9 mouse cellular contexts compared by ENCODE assay signal in the genomic region with DNA sequence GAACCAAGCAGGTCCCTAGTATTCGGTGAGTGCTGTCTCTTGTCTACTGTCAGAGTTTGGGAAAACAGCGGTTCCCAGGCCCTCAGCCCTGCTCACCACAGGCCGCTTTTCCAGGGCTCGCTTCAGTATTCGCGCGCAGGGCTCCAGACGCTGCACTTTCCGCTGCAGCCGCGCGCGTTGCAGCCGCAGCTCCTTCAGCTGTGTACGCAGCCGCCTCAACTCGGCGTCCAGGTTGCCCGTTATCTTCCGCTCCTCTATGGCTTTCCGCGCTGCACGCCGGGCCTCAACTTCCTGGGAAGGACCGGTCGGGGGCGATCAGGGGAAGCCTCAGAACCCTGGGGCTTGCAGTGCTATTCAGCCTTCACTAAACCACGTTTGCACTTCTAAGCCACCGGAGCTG. TPM values are rescaled to one million over a fixed set of nuclear protein-coding genes. Genes with fewer than 3 reads are reported as not detected.
DNase-seq lines count a peak whose midpoint lies in the region; ATAC-seq lines count a peak whose summit lies in the region.
"Had no signal": no experiment of that assay in that cellular context is flagged by ENCODE, and none has a peak within 500 bp of the region (broad histone marks: within the 10 kb centered on the region; RNA-seq: fewer than 3 reads in every experiment).

No protein-coding gene starts in this region.

- WGBS in forebrain, embryonic 11.5 days = 10% methylated on average over 29 of the region's 29 CpGs
- 11% methylated on average over 29 of the region's 29 CpGs for WGBS in limb, embryonic 10.5 days

- no peak overlapping the region for H3K9ac ChIP-seq in forebrain, embryonic 11.5 days (ENCODE audit: low read length)

- H3K4me2 ChIP-seq in forebrain, embryonic 11.5 days (ENCODE audit: low read depth, low read length, severe bottlenecking) = peak overlapping the region; percentile 35; the same call in 1 of the 2 replicates

- no peaks in the 10 kb centered on the region for H3K36me3 ChIP-seq in forebrain, embryonic 11.5 days (ENCODE audit: control insufficient read depth, insufficient read depth, low read length)
- peaks cover 28% of the 10 kb centered on the region for H3K36me3 ChIP-seq in limb, embryonic 10.5 days

- no peaks in the 10 kb centered on the region for H3K4me1 ChIP-seq in forebrain, embryonic 11.5 days (replicated peaks; ENCODE audit: control insufficient read depth, insufficient read depth, low read length)
- peaks cover 13% of the 10 kb centered on the region for H3K4me1 ChIP-seq in limb, embryonic 10.5 days

- ATAC-seq in forebrain, embryonic 11.5 days (replicated peaks; ENCODE audit: low FRiP score) = no peak
- no peak for ATAC-seq in erythroblast, adult 5-6 weeks (replicated peaks; ENCODE audit: low FRiP score, poor library complexity, severe bottlenecking)

- H3K27ac ChIP-seq in forebrain, embryonic 11.5 days (ENCODE audit: low read depth, low read length) = no peak overlapping the region
- no peak overlapping the region for H3K27ac ChIP-seq in limb, embryonic 10.5 days

- H3K9me3 ChIP-seq in forebrain, embryonic 11.5 days (ENCODE audit: control insufficient read depth, low read length) = no peaks in the 10 kb centered on the region
- H3K9me3 ChIP-seq in limb, embryonic 10.5 days (replicated peaks) = no peaks in the 10 kb centered on the region

- no peak overlapping the region for H3K4me3 ChIP-seq in forebrain, embryonic 11.5 days (ENCODE audit: low read depth, low read length)
- peak overlapping the region; percentile 38 for H3K4me3 ChIP-seq in limb, embryonic 10.5 days

- no peaks in the 10 kb centered on the region; the same call in 1 of the 2 replicates for H3K27me3 ChIP-seq in forebrain, embryonic 11.5 days (ENCODE audit: control insufficient read depth, insufficient read depth, low read length)
- H3K27me3 ChIP-seq in limb, embryonic 10.5 days (ENCODE audit: low read depth, poor library complexity, severe bottlenecking) = peaks cover 50% of the 10 kb centered on the region

- DNase-seq in retina, postnatal 1 day = peak; percentile 37
- DNase-seq in retina, embryonic 14.5 days (ENCODE audit: low spot score) = no peak
- DNase-seq in forebrain, embryonic 11.5 days (ENCODE audit: low spot score) = no peak
- DNase-seq in limb, embryonic 10.5 days (ENCODE audit: low spot score) = no peak
- peak; percentile 52 for DNase-seq in thymus, postnatal 0 days (ENCODE audit: low spot score)
- DNase-seq in ovary, postnatal 14 days (ENCODE audit: low spot score) = no peak
- no peak for DNase-seq in spleen, adult 18-20 months
- DNase-seq: lung, postnatal 10 days had no signal

RNA-seq across cellular contexts. Expression of a gene that starts 2.9 kb away (rescaled TPM):
- not detected in 2 replicates for polyA plus RNA-seq in forebrain, embryonic 11.5 days (2014; fragmentation: Nextera tagmentation; extraction: Ambion mirVana)
- polyA plus RNA-seq in limb, embryonic 10.5 days (2016; fragmentation: Nextera tagmentation; extraction: Ambion mirVana) = not detected in 2 replicates
- 0.23 and 0.30 TPM in 2 replicates for polyA plus RNA-seq in thymus, postnatal 0 days (2015; fragmentation: Nextera tagmentation; extraction: Ambion mirVana)
- total RNA-seq in erythroblast, adult 5-6 weeks (2015; ENCODE audit: low replicate concordance) = not detected in 2 replicates
- total RNA-seq in erythroblast, adult 5-6 weeks (2017; ENCODE audit: low replicate concordance) = not detected in 2 replicates

RNA-seq across cellular contexts. Expression of a gene that starts 17.5 kb away (rescaled TPM):
- polyA plus RNA-seq in forebrain, embryonic 11.5 days (2014; fragmentation: Nextera tagmentation; extraction: Ambion mirVana) = not detected in 2 replicates
- polyA plus RNA-seq in limb, embryonic 10.5 days (2016; fragmentation: Nextera tagmentation; extraction: Ambion mirVana) = 0.13 and 0.36 TPM in 2 replicates
- polyA plus RNA-seq in thymus, postnatal 0 days (2015; fragmentation: Nextera tagmentation; extraction: Ambion mirVana) = 11.4 and 11.8 TPM in 2 replicates
- total RNA-seq in erythroblast, adult 5-6 weeks (2015; ENCODE audit: low replicate concordance) = not detected in 2 replicates
- total RNA-seq in erythroblast, adult 5-6 weeks (2017; ENCODE audit: low replicate concordance) = not detected in 2 replicates

RNA-seq across cellular contexts. Expression of a gene that starts 18.6 kb away (rescaled TPM):
- 45.2 and 45.7 TPM in 2 replicates for polyA plus RNA-seq in forebrain, embryonic 11.5 days (2014; fragmentation: Nextera tagmentation; extraction: Ambion mirVana)
- polyA plus RNA-seq in limb, embryonic 10.5 days (2016; fragmentation: Nextera tagmentation; extraction: Ambion mirVana) = 58.1 and 62.6 TPM in 2 replicates
- polyA plus RNA-seq in thymus, postnatal 0 days (2015; fragmentation: Nextera tagmentation; extraction: Ambion mirVana) = 106 and 108 TPM in 2 replicates
- 1.7 and 1.9 TPM in 2 replicates for total RNA-seq in erythroblast, adult 5-6 weeks (2015; ENCODE audit: low replicate concordance)
- 5.2 and 6.0 TPM in 2 replicates for total RNA-seq in erythroblast, adult 5-6 weeks (2017; ENCODE audit: low replicate concordance)

RNA-seq across cellular contexts. Expression of a gene that starts 18.7 kb away (rescaled TPM):
- 10.2 and 10.6 TPM in 2 replicates for polyA plus RNA-seq in forebrain, embryonic 11.5 days (2014; fragmentation: Nextera tagmentation; extraction: Ambion mirVana)
- 17.5 and 19.5 TPM in 2 replicates for polyA plus RNA-seq in limb, embryonic 10.5 days (2016; fragmentation: Nextera tagmentation; extraction: Ambion mirVana)
- polyA plus RNA-seq in thymus, postnatal 0 days (2015; fragmentation: Nextera tagmentation; extraction: Ambion mirVana) = 10.7 TPM in 2 replicates
- 2.7 and 3.8 TPM in 2 replicates for total RNA-seq in erythroblast, adult 5-6 weeks (2015; ENCODE audit: low replicate concordance)
- 0.84 TPM in 1 of 2 replicates, not detected in the other for total RNA-seq in erythroblast, adult 5-6 weeks (2017; ENCODE audit: low replicate concordance)

RNA-seq across cellular contexts. Expression of a gene that starts 42.3 kb away (rescaled TPM):
- polyA plus RNA-seq in forebrain, embryonic 11.5 days (2014; fragmentation: Nextera tagmentation; extraction: Ambion mirVana) = 1.1 TPM in 2 replicates
- polyA plus RNA-seq in limb, embryonic 10.5 days (2016; fragmentation: Nextera tagmentation; extraction: Ambion mirVana) = 0.30 and 0.41 TPM in 2 replicates
- 1.5 and 1.7 TPM in 2 replicates for polyA plus RNA-seq in thymus, postnatal 0 days (2015; fragmentation: Nextera tagmentation; extraction: Ambion mirVana)
- 3.8 and 10.4 TPM in 2 replicates for total RNA-seq in erythroblast, adult 5-6 weeks (2015; ENCODE audit: low replicate concordance)
- total RNA-seq in erythroblast, adult 5-6 weeks (2017; ENCODE audit: low replicate concordance) = 15.2 and 21.7 TPM in 2 replicates

Comparison
In these comparisons a context has a peak if more than half of its experiments do, and no peak if none do; other contexts are left out.
1. DNase-seq: peak in retina, postnatal 1 day (single experiment) and thymus, postnatal 0 days (single experiment); none in retina, embryonic 14.5 days (single experiment), forebrain, embryonic 11.5 days (single experiment), limb, embryonic 10.5 days (single experiment), ovary, postnatal 14 days (single experiment) and spleen, adult 18-20 months (0 of 2).